Mouse (Mus musculus): ENCODE data around the gene Acad10. TPM values are rescaled to one million over a fixed set of nuclear protein-coding genes. Genes with fewer than 3 reads are reported as not detected.

The Acad10 gene
- total RNA-seq, 2 experiments from 2014 or later = 4.5 to 9.4 TPM

DNA sequence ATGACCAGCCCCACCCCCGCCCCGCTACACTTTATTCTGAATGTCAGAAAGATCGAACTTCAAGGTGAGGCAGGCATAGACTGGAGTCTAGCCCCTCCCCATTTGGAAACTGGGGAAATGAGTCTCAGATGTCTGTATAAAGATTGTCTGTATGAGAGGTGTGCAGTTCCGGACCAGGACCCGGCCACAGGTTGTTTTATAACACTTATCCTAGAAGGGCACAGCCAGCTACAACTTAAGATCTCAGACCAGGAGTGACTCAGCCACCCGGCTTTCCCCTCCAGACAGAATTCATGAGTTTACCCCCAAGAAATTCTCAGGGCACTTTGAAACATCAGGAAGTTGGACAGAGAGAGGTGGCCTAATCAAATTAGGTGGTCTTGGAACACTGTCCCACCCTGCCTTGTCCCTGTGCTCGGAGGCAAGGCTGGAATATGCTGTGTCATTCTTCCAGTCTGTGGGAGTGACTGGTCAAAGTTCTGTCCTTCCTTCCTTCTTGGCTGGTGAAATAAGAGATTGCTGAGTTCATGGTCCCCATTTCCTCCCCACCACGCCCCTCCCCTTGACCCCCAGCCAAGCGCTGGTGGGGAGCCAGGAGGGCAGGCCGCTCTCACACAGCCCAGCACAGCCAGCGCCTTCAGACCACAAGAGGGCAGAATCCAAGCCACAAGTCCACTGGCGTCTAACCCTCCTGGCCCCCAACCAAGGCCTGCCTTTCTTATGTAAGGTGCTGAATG, 76.4 kb downstream of the Acad10 start:
- intact Hi-C loops (cut with DNase I; ENCODE audit: low total_unique reads) = no loop called here
- DNase-seq = peak; percentile 96

GRCm38 (mm10) chr5:121581945-121582344, 78.4 kb downstream of the Acad10 start:
- intact Hi-C loops (cut with DNase I; ENCODE audit: low total_unique reads) = no loop called here

GRCm38 (mm10) chr5:121576927-121577488, 83.3 kb downstream of the Acad10 start:
- intact Hi-C loops (cut with DNase I; ENCODE audit: low total_unique reads) = no loop called here
- DNase-seq = peak; percentile 59

More at GRCm38 (mm10) chr5:121581945-121582344, 78.4 kb downstream of the Acad10 start:
- DNase-seq = no peak

DNA sequence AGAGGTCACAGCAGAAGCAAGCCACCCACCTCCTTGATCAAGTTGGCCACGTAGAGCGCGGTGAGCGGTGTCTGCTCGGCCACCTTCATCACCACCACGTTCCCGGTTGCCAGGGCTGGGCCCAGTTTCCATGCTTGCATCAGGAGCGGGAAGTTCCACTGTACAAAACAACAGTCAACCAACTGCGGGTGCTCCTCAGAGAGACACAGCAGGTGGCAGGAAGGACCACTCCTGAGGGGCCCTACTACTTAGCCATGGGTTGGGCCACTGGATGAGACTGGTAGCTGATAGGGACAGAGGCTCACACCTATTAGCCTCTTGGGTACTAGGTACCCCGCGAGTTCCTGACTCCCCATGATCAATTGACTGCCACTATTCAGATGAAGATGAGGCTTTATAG, 84.4 kb downstream of the Acad10 start:
- intact Hi-C loops (cut with DNase I; ENCODE audit: low total_unique reads) = no loop called here
- no peak for DNase-seq

GRCm38 (mm10) chr5:121574145-121574544, 86.2 kb downstream of the Acad10 start:
- DNase-seq = no peak
- intact Hi-C loops (cut with DNase I; ENCODE audit: low total_unique reads) = no loop called here

Other genes with a start within 250 kb of the Acad10 start
- 1 to 10 TPM; 4.4 to 4.8 TPM for gene Tmem116, start 208.6 kb downstream of the Acad10 start, total RNA-seq (2021)
- gene Erp29, start 208.0 kb downstream of the Acad10 start, total RNA-seq (2021) = 10 to 100 TPM; 50.7 to 61.3 TPM
- gene Adam1b, start 157.1 kb downstream of the Acad10 start, total RNA-seq (2021) = not detected
- 1 to 10 TPM; 1.5 TPM for gene Adam1a, start 115.0 kb downstream of the Acad10 start, total RNA-seq (2021)
- gene Gm42878, start 115.0 kb downstream of the Acad10 start, total RNA-seq (2021) = not detected
- 10 to 100 TPM; 57.3 to 64.1 TPM for gene Mapkapk5, start 114.6 kb downstream of the Acad10 start, total RNA-seq (2021)
- gene Aldh2, start 66.7 kb downstream of the Acad10 start, total RNA-seq (2021) = 100 to 1,000 TPM; 104 to 113 TPM
- gene Acad12, start 41.6 kb downstream of the Acad10 start, total RNA-seq (2021) = 10 to 100 TPM; 13.3 to 14.8 TPM
- gene Brap, start within 50 bp of the Acad10 start, total RNA-seq (2021) = 10 to 100 TPM; 22.9 to 25.1 TPM
- 100 to 1,000 TPM; 112 to 122 TPM for gene Atxn2, start 50.8 kb upstream of the Acad10 start, total RNA-seq (2021)
- gene Sh2b3, start 177.1 kb upstream of the Acad10 start, total RNA-seq (2021) = 10 to 100 TPM; 17.6 to 21.2 TPM
- gene Pheta1, start 188.5 kb upstream of the Acad10 start, total RNA-seq (2021) = 1 to 10 TPM; 5.5 to 6.2 TPM